Mouse (Mus musculus) heart, postnatal 4 days (tissue): ENCODE measurements at regions not wholly inside any gene's neighbourhood (a gene's known extent, or its start where the extent isn't known, plus 50 kb on each side); places are given as distances from the start of the nearest gene placed in this dataset.
"Not testable (repeated sequence)": the region's sequence is repeated elsewhere in the genome, so short reads cannot be mapped to it uniquely, and the experiment has no call there.

ENCODE experiments used
- DNase-seq: peaks from one replicate; pipeline ENCODE4 v3.0.0; 2021

GRCm38 (mm10) chr12:82056782-82057611, 112.1 kb upstream of the Sipa1l1 start:
- DNase-seq: not testable (repeated sequence)

GRCm38 (mm10) chr12:82064986-82065385, 104.1 kb upstream of the Sipa1l1 start:
- DNase-seq: no peak

- DNase-seq: no peak
Measured at GRCm38 (mm10) chr12:82066860-82067259, 102.3 kb upstream of the Sipa1l1 start.

- DNase-seq: no peak
Measured at GRCm38 (mm10) chr12:82069621-82070020, 99.5 kb upstream of the Sipa1l1 start.

- DNase-seq: peak; percentile 32
Measured at GRCm38 (mm10) chr12:82072810-82073465, 96.2 kb upstream of the Sipa1l1 start.

- no peak for DNase-seq
Measured at GRCm38 (mm10) chr12:82075479-82076221, 93.5 kb upstream of the Sipa1l1 start.

- no peak for DNase-seq
Measured at GRCm38 (mm10) chr12:82076766-82077165, 92.4 kb upstream of the Sipa1l1 start.

GRCm38 (mm10) chr12:82077945-82078344, 91.2 kb upstream of the Sipa1l1 start:
- DNase-seq: no peak

- DNase-seq: no peak
Measured at GRCm38 (mm10) chr12:82078740-82079139, 90.4 kb upstream of the Sipa1l1 start.

GRCm38 (mm10) chr12:82080196-82080880, 88.8 kb upstream of the Sipa1l1 start:
- no peak for DNase-seq

- not testable (repeated sequence) for DNase-seq
Measured at GRCm38 (mm10) chr12:82082596-82082995, 86.5 kb upstream of the Sipa1l1 start.

GRCm38 (mm10) chr12:82085771-82086400, 83.2 kb upstream of the Sipa1l1 start:
- DNase-seq: no peak

- no peak for DNase-seq
Measured at GRCm38 (mm10) chr12:82086441-82086840, 82.7 kb upstream of the Sipa1l1 start.

GRCm38 (mm10) chr12:82089288-82089687, 79.8 kb upstream of the Sipa1l1 start:
- DNase-seq: no peak

GRCm38 (mm10) chr12:82093317-82093716, 75.8 kb upstream of the Sipa1l1 start:
- no peak for DNase-seq

GRCm38 (mm10) chr12:82095396-82095795, 73.7 kb upstream of the Sipa1l1 start:
- no peak for DNase-seq

- DNase-seq: no peak
Measured at GRCm38 (mm10) chr12:82097126-82097525, 72.0 kb upstream of the Sipa1l1 start.

- DNase-seq: no peak
Measured at GRCm38 (mm10) chr12:82097620-82098019, 71.5 kb upstream of the Sipa1l1 start.

- DNase-seq: peak; percentile 57
Measured at GRCm38 (mm10) chr12:82104211-82104610, 64.9 kb upstream of the Sipa1l1 start.

GRCm38 (mm10) chr12:82105184-82106031, 63.7 kb upstream of the Sipa1l1 start:
- peak; percentile 28 for DNase-seq

- DNase-seq: no peak
Measured at GRCm38 (mm10) chr12:82115766-82116165, 53.4 kb upstream of the Sipa1l1 start.
